ENCODE assay signal across 8 mouse cellular contexts in genomic region chr11:71751689-71752088, GRCm38 (mm10). TPM values are rescaled to one million over a fixed set of nuclear protein-coding genes. Genes with fewer than 3 reads are reported as not detected.
A peak's percentile ranks its signal among the peaks of the same experiment; 100 is the strongest.
DNase-seq lines count a peak whose midpoint lies in the region; ATAC-seq and TF ChIP-seq lines count a peak whose summit lies in the region.

No protein-coding gene starts in this region.

- no peak for DNase-seq in left cerebral cortex, adult 2 months (ENCODE audit: extremely low spot score in 1 of 2, low spot score in 2 of 2)
- no peak for DNase-seq in left cerebral cortex, postnatal 14 days (ENCODE audit: low spot score in 2 of 2)
- DNase-seq in right cerebral cortex, postnatal 25 days: no peak
- no peak for DNase-seq in spleen, adult 12 weeks (ENCODE audit: low spot score)
- no peak for DNase-seq in spleen, postnatal 14 days (ENCODE audit: low spot score in 2 of 2)

- H3K4me3 ChIP-seq in left cerebral cortex, adult 2 months: peak overlapping the region; percentile 82
- peak overlapping the region; percentile 59 for H3K4me3 ChIP-seq in embryonic facial prominence, embryonic 12.5 days
- peak overlapping the region; percentile 88 for H3K4me3 ChIP-seq in hindbrain, embryonic 16.5 days (ENCODE audit: low read length)
- peak overlapping the region; percentile 85 for H3K4me3 ChIP-seq in neural tube, embryonic 12.5 days

- H3K4me1 ChIP-seq in embryonic facial prominence, embryonic 12.5 days: peaks cover 6% of the 10 kb centered on the region; the same call in 1 of the 2 replicates
- H3K4me1 ChIP-seq in hindbrain, embryonic 16.5 days (ENCODE audit: control insufficient read depth, insufficient read depth, low read depth, low read length): peaks cover 41% of the 10 kb centered on the region
- H3K4me1 ChIP-seq in neural tube, embryonic 12.5 days: peaks cover 52% of the 10 kb centered on the region

- H3K36me3 ChIP-seq in embryonic facial prominence, embryonic 12.5 days: no peaks in the 10 kb centered on the region
- no peaks in the 10 kb centered on the region for H3K36me3 ChIP-seq in hindbrain, embryonic 16.5 days (ENCODE audit: control insufficient read depth, insufficient read depth, low read length)
- H3K36me3 ChIP-seq in neural tube, embryonic 12.5 days: no peaks in the 10 kb centered on the region

- H3K27me3 ChIP-seq in embryonic facial prominence, embryonic 12.5 days: peaks cover 53% of the 10 kb centered on the region
- no peaks in the 10 kb centered on the region for H3K27me3 ChIP-seq in hindbrain, embryonic 16.5 days (replicated peaks; ENCODE audit: control insufficient read depth, insufficient read depth, low read length)
- peaks cover 5% of the 10 kb centered on the region; the same call in 1 of the 2 replicates for H3K27me3 ChIP-seq in neural tube, embryonic 12.5 days (replicated peaks)

- 0 out of 2 replicates have a peak overlapping the region, but pooled peaks have one; percentile 60 for H3K9ac ChIP-seq in embryonic facial prominence, embryonic 12.5 days
- H3K9ac ChIP-seq in hindbrain, embryonic 16.5 days (ENCODE audit: low read depth, low read length): peak overlapping the region; percentile 91
- peak overlapping the region; percentile 90 for H3K9ac ChIP-seq in neural tube, embryonic 12.5 days

- ATAC-seq in embryonic facial prominence, embryonic 12.5 days (ENCODE audit: insufficient number of reproducible peaks, insufficient read depth, low FRiP score, low TSS enrichment): no peak
- no peak for ATAC-seq in hindbrain, embryonic 16.5 days
- ATAC-seq in neural tube, embryonic 12.5 days (ENCODE audit: low FRiP score, low read depth): no peak

- WGBS in embryonic facial prominence, embryonic 12.5 days: 34% methylated on average over 12 of the region's 12 CpGs
- WGBS in hindbrain, embryonic 16.5 days: 15% methylated on average over 12 of the region's 12 CpGs
- WGBS in neural tube, embryonic 12.5 days: 20% methylated on average over 12 of the region's 12 CpGs

- no peak for TF ChIP-seq CTCF in left cerebral cortex, adult 2 months (IDR thresholded peaks at IDR 0.05)

- peak overlapping the region; percentile 97 for H3K4me2 ChIP-seq in embryonic facial prominence, embryonic 12.5 days (replicated peaks)
- H3K4me2 ChIP-seq in hindbrain, embryonic 16.5 days (ENCODE audit: low read length): peak overlapping the region; percentile 82
- peak overlapping the region; percentile 80 for H3K4me2 ChIP-seq in neural tube, embryonic 12.5 days (replicated peaks)

- H3K27ac ChIP-seq in left cerebral cortex, adult 2 months: peak overlapping the region; percentile 92
- H3K27ac ChIP-seq in embryonic facial prominence, embryonic 12.5 days: no peak overlapping the region
- peak overlapping the region; percentile 84 for H3K27ac ChIP-seq in hindbrain, embryonic 16.5 days (ENCODE audit: low read depth, low read length)
- H3K27ac ChIP-seq in neural tube, embryonic 12.5 days: no peak overlapping the region

- H3K9me3 ChIP-seq in embryonic facial prominence, embryonic 12.5 days: no peaks in the 10 kb centered on the region
- H3K9me3 ChIP-seq in hindbrain, embryonic 16.5 days (ENCODE audit: control insufficient read depth, low read length): no peaks in the 10 kb centered on the region
- H3K9me3 ChIP-seq in neural tube, embryonic 12.5 days: no peaks in the 10 kb centered on the region

- intact Hi-C loops in left cerebral cortex, adult 2 months (cut with DNase I): loop anchor here (2.0 to 5.0 kb wide), 5 partner anchors 19 to 404 kb away; no protein-coding TSS in a partner anchor
- intact Hi-C loops in left cerebral cortex, postnatal 14 days (cut with DNase I): loop anchor here (1.0 to 10.0 kb wide), 4 partner anchors 19 to 407 kb away; no protein-coding TSS in a partner anchor

RNA-seq across cellular contexts. Expression of gene Wscd1, which starts 2.0 kb away (rescaled TPM):
- 10 to 100 TPM; 53.9 to 60.1 TPM for total RNA-seq in left cerebral cortex, adult 2 months (2021)
- 10 to 100 TPM; 55.1 to 61.9 TPM for total RNA-seq in left cerebral cortex, postnatal 14 days (2021)
- polyA plus RNA-seq in embryonic facial prominence, embryonic 12.5 days (2016; fragmentation: Nextera tagmentation; extraction: Ambion mirVana): 7.2 and 8.9 TPM in 2 replicates
- 98.8 and 106 TPM in 2 replicates for polyA plus RNA-seq in hindbrain, embryonic 16.5 days (2015; fragmentation: Nextera tagmentation; extraction: Ambion mirVana)
- 66.0 and 67.3 TPM in 2 replicates for polyA plus RNA-seq in neural tube, embryonic 12.5 days (2016; fragmentation: Nextera tagmentation; extraction: Ambion mirVana)

Comparison
In these comparisons a context has a peak if more than half of its experiments do, and no peak if none do; other contexts are left out.
1. H3K27ac ChIP-seq: peak in left cerebral cortex, adult 2 months (single experiment) and hindbrain, embryonic 16.5 days (single experiment); none in embryonic facial prominence, embryonic 12.5 days (single experiment) and neural tube, embryonic 12.5 days (single experiment).
2. Peak in every context shown above with its lines, with median percentiles within 50 percentile points of each other: H3K4me3 ChIP-seq, H3K4me2 ChIP-seq and H3K9ac ChIP-seq.